Mouse (Mus musculus) spleen, adult 2 months (tissue): ENCODE data around the gene Pde2a.

ENCODE experiments used
- CTCF ChIP-seq: fragments of 200-500 bp; IDR thresholded peaks from 2 replicates; pipeline ENCODE4 v1.5.1; 2011; ENCODE audit warnings: mild to moderate bottlenecking, inconsistent platforms; ENCODE audit not compliant: insufficient read depth, insufficient read length, insufficient replicate concordance; ENCODE audit errors: extremely low read depth
- POLR2A ChIP-seq: fragments of 200-500 bp; IDR thresholded peaks from 2 replicates; pipeline ENCODE4 v1.6.1; 2011; ENCODE audit warnings: low read depth, low read length, inconsistent platforms

DNA sequence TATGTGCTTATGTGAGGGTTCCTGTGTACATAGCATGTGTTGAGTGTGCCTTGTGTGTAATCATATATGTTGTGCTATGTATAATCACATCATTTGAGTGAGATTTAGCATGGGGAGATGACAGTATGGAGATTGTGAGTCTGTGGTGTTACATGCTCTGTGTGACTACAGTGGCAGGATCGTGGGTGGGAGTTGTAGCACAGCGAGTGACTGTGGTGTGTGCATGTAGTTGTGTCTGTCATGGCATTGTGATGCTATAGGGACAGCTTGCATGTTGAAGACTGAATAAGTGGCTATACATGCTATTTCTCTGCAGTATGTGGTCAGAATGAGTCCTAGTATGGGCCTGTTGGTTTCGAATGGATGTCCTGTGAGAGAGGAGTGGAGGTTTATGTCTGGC, 31.2 kb downstream of the Pde2a start:
- TF ChIP-seq POLR2A (no peak), CTCF (no peak)
